11 mouse cellular contexts compared by ENCODE assay signal in genomic region chr11:5898531-5898930, GRCm38 (mm10). TPM values are rescaled to one million over a fixed set of nuclear protein-coding genes. Genes with fewer than 3 reads are reported as not detected.
DNase-seq lines count a peak whose midpoint lies in the region; ATAC-seq and TF ChIP-seq lines count a peak whose summit lies in the region.
"Had no signal": no experiment of that assay in that cellular context is flagged by ENCODE, and none has a peak within 500 bp of the region (broad histone marks: within the 10 kb centered on the region; RNA-seq: fewer than 3 reads in every experiment).

TSS of gene Myl7 (minus strand) at chr11:5898782.

- no peak within 1 kb of the TSS for H3K4me3 ChIP-seq in heart, adult 2 months
- H3K4me3 ChIP-seq in testis, adult 2 months (ENCODE audit: control insufficient read depth, low read depth, low read length) = peak within 1 kb of the TSS; percentile 7; the same call in 1 of the 2 replicates

- no peak for ATAC-seq in frontal cortex, adult (ENCODE audit: low TSS enrichment)

- H3K27ac ChIP-seq in heart, adult 2 months = peak within 1 kb of the TSS; percentile 15; the same call in 1 of the 2 replicates
- H3K27ac ChIP-seq in testis, adult 2 months (ENCODE audit: control insufficient read depth, insufficient read depth, low read depth, low read length) = no peak within 1 kb of the TSS

- WGBS in heart, adult 2 months = 67% methylated on average over 5 of the region's 5 CpGs
- 31% methylated on average over 5 of the region's 5 CpGs for WGBS in large intestine, adult 2 months

- no peak; the same call in 1 of the 2 replicates for TF ChIP-seq POLR2A in heart, adult 2 months (IDR thresholded peaks at IDR 0.05; ENCODE audit: insufficient read depth, low read depth, low read length)
- no peak for TF ChIP-seq POLR2A in testis, adult 2 months (IDR thresholded peaks at IDR 0.05; ENCODE audit: control insufficient read depth, low read depth, low read length)

- no peaks in the 10 kb centered on the region for H3K36me3 ChIP-seq in heart, adult 2 months (ENCODE audit: control insufficient read depth, insufficient read depth, low read length)
- no peaks in the 10 kb centered on the region for H3K36me3 ChIP-seq in testis, adult 2 months (ENCODE audit: control insufficient read depth, insufficient read depth, low read length)

- H3K79me2 ChIP-seq in heart, adult 2 months (replicated peaks; ENCODE audit: control insufficient read depth, insufficient read depth, low read length) = no peaks in the 10 kb centered on the region

- no peaks in the 10 kb centered on the region for H3K4me1 ChIP-seq in heart, adult 2 months (ENCODE audit: control insufficient read depth, insufficient read depth, low read length)
- H3K4me1 ChIP-seq in testis, adult 2 months (ENCODE audit: control insufficient read depth, insufficient read depth, low read length) = peaks cover 26% of the 10 kb centered on the region

- no peak for TF ChIP-seq CTCF in heart, adult 2 months (IDR thresholded peaks at IDR 0.05)
- no peak for TF ChIP-seq CTCF in testis, adult 2 months (IDR thresholded peaks at IDR 0.05; ENCODE audit: control insufficient read depth, insufficient read depth, insufficient replicate concordance, low read depth, low read length)

- TF ChIP-seq EP300 in heart, adult 2 months (IDR thresholded peaks at IDR 0.05; ENCODE audit: insufficient read depth, low read depth, low read length) = 0 out of 2 replicates have a peak, but pooled peaks have one; percentile 8

- H3K9ac ChIP-seq in heart, adult 2 months (ENCODE audit: low read depth, low read length) = peak within 1 kb of the TSS; percentile 17; the same call in 1 of the 2 replicates

- DNase-seq in heart, adult 2 months = no peak
- no peak for DNase-seq in heart, adult 11 months
- DNase-seq in testis, postnatal 10 days (ENCODE audit: low spot score) = no peak
- DNase-seq in large intestine, adult 2 months (ENCODE audit: low read depth, low spot score) = no peak
- DNase-seq in cerebellum, adult 11 months = no peak
- no peak for DNase-seq in thymus, postnatal 36 days
- DNase-seq: gastrocnemius, postnatal 36 days; kidney, postnatal 36 days had no signal

- intact Hi-C loops in heart, adult 2 months (cut with DNase I) = no loop called here

- 0 out of 2 replicates have a peak, but pooled peaks cover 2% of the 10 kb centered on the region for H3K27me3 ChIP-seq in heart, adult 2 months (ENCODE audit: control insufficient read depth, insufficient read depth, low read length)
- no peaks in the 10 kb centered on the region for H3K27me3 ChIP-seq in testis, adult 2 months (ENCODE audit: control insufficient read depth, insufficient read depth, low read length)

RNA-seq across cellular contexts. Expression of gene Myl7, which starts in this region (rescaled TPM):
- total RNA-seq in heart, adult 2 months (2021) = 100 to 1,000 TPM; 463 to 551 TPM
- polyA plus RNA-seq in heart, adult 2 months (2012; rRNA removed) = 1,125 and 1,658 TPM in 2 replicates
- polyA plus RNA-seq in testis, adult 2 months (2012; rRNA removed) = 0.43 TPM in 1 of 2 replicates, not detected in the other
- 17.3 and 23.4 TPM in 2 replicates for polyA plus RNA-seq in large intestine, adult 2 months (2012; rRNA removed)
- total RNA-seq: gastrocnemius, postnatal 36 days; neutrophil, adult 5-6 weeks had no signal

Comparison
In these comparisons a context has a peak if more than half of its experiments do, and no peak if none do; other contexts are left out.
1. RNA of gene Myl7 (polyA plus RNA-seq): 1,125 to 1,658 TPM in heart, adult 2 months; 17.3 to 23.4 TPM in large intestine, adult 2 months and 0.43 TPM in testis, adult 2 months; every median in the first group is over 10 times any median in the second.